Mouse (Mus musculus): ENCODE results near the gene Rasgrf2.
A peak's percentile ranks its signal among the peaks of the same experiment; 100 is the strongest.

The Rasgrf2 gene

DNA sequence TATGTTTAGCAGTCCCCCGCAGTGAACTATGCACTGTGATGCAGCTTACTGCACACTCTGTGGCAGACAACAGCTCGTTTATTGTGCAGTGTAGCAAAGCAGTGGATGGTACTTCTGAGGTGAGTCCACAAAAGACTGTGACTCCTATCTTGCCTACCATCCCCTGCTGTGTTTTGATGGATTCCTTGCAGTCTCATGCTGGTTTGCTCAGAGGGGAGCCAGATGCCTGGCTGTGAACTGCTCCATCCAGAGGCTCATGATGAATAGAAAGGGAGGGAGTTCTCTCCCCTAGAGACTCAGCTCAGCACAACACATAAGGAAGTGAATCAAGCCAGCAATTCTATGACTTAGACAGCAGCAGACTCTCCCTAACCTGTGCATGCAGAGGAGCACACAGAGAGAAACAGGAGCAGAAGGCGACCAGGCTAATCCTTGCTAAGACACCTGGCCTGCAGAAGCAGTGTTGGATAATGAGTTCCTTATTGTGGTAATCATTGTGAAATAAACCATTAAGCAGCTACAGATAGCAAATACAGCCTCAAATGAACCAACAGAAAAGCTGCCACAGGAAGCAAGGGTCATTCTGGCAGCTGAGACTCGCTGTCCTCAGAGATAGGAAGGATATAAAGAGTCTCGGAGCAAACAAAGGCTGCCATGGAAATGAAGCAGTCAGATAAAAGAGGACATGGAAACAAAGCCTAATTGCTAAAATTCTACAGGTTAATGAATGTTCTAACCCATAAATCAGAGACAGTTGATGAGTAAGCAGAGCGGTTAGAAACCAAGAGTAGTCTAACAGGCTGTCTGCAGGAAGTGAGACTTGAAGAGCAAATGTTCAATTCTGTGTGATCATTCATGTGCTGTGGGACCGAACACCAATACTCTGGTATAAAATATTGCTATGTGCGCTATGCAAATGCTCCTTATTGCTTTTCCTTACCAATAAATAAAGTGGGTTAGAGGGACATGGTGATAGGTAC is 89.6 kb downstream of the Rasgrf2 start:
- DNase-seq (ENCODE audit: low read depth, low spot score): no peak

GRCm38 (mm10) chr13:92030364-92031057 is 100.9 kb downstream of the Rasgrf2 start:
- DNase-seq (ENCODE audit: low read depth, low spot score): no peak

DNA sequence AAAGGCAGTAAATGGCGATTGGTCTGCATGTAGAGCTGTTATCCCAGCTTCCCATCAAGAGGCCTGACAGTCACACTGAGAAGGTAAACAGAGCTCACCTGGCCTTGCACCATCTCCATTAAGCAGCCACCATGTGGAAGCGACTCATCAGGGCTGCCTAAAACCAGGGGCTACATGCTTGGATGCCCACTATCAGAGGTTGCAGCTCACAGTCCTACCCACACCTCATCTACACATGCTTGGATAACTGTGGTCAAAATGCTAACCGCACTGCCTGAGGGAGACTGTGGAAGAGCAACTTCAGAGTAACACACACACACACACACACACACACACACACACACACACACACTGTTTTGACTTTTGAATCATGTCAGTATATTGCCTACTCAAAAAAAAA is 101.8 kb downstream of the Rasgrf2 start:
- DNase-seq (ENCODE audit: low read depth, low spot score): no peak

DNA sequence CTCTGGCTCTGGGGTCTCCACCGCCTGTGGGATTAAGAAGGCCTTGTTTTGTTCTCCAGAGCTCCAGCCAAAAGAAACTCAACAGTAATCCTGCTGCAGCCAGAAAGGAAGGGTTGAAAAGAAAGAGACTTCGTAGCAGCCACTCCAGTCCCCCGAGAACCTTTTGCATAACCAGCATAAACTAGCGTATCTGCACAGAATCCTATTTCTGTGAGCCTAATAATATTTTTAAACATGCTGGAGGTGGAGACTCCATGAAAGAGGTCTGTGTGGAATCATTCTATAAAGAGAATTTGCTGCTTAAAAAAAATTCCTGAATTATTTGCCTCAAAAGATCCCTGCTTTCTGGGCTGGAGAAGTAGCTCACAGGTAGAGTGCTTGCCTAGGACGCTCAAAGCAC is 103.5 kb downstream of the Rasgrf2 start:
- DNase-seq (ENCODE audit: low read depth, low spot score): no peak

GRCm38 (mm10) chr13:92026651-92027050 is 104.8 kb downstream of the Rasgrf2 start:
- no peak for DNase-seq (ENCODE audit: low read depth, low spot score)

GRCm38 (mm10) chr13:92025124-92025523 is 106.3 kb downstream of the Rasgrf2 start:
- no peak for DNase-seq (ENCODE audit: low read depth, low spot score)

DNA sequence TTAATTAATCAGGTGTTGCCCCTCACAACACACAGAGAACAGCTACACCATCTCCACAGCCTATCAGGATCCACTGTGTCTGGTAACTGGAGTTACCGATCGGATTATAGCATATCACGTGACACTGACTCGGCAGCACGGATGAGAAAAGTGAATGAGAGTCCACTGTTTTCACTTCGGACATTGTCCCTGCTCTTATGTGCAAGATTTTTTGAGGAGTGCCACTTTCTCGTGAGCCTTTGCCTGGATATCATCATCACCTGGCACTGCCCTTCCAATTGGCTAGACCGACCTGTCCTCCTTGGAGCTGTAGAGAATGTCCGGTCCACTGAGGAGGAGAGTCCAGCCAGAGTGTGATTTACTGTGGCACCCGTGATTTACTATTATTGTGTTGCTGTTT is 109.3 kb downstream of the Rasgrf2 start:
- DNase-seq (ENCODE audit: low read depth, low spot score): no peak

DNA sequence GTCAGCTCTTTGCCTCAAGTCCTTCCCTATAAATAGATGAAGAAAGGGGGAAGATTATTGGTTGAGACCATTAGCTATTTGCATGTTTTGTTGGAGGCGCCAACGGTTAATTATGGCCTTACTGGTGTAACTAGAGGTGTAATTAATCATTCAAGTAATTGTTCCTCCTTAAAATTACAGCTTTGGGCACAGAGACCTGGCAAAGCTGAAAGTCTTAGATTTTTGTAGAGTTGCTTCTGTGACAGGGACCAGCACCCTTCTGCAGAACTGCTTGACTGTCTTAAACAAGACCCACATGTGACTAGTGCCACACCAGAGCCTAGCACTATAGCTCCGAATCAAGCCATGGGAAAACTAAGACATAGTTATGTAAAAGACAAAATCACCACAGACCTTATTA is 134.5 kb downstream of the Rasgrf2 start:
- no peak for DNase-seq (ENCODE audit: low read depth, low spot score)

- no peak for DNase-seq (ENCODE audit: low read depth, low spot score)
These were observed 140.0 kb downstream of the Rasgrf2 start for GRCm38 (mm10) chr13:91991412-91991811.

DNA sequence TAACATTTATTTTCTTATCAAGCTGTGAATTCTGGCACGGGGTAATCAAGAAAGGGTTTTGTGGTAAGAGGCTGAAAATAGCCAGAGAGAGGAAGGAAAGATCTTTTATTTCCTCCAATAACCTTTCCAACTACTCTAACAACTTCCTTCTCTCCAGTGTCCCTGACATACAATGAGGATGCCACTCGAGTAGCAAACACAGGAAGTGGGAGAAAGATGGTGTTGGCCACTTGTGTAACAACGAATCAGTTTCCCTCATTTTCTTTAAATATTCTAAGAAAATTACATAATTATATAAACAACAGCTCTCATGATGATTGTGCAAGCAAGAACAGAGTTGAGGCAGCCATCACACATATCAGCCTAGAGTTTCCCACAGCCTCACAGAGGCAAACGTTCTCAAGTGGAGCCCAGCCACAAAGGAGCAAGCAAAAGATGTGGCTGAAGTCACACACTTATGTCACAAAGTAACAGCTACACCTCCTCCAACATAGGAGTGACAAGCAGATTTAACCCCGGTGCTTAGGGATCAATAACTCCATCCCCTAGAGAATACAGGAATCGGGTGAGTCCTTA is 140.7 kb downstream of the Rasgrf2 start:
- no peak for DNase-seq (ENCODE audit: low read depth, low spot score)

DNA sequence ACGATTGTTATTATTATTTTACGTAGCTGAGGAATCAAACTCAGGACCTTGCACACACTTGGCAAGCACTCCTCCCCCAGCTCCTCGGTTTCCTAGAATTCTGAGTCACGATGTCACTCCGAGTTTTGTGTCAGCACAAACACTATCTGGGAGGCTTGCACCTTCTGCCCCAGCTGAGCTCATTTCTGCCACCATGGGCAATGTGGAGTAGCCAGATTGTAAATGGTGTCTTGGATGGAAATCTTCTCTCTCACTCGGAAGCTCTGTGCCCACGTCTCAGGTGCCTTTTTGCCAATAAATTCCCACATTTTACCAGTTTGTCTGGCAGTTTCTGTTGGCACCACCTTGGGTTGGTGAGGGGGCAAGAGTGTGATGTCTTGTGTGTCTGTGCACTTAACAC is 143.1 kb downstream of the Rasgrf2 start:
- no peak for DNase-seq (ENCODE audit: low read depth, low spot score)

DNA sequence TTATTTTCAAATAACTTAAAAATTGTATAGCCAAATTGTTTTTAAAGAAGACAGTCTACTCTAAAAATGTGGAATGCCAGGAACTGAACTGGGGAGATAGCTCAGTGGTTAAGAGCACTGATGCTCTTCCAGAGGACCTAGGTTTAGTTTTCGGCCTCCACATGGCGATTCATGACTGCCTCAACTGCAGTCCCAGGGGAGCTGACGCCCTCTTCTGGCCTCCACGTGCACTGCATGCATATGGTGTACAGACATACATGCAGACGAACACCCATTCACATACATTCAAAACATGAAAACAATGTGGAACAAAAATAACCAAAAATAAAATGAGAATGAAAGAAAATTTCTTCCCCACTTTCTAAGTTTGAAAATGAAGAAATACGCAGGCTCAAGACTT is 144.5 kb downstream of the Rasgrf2 start:
- DNase-seq (ENCODE audit: low read depth, low spot score): no peak

DNA sequence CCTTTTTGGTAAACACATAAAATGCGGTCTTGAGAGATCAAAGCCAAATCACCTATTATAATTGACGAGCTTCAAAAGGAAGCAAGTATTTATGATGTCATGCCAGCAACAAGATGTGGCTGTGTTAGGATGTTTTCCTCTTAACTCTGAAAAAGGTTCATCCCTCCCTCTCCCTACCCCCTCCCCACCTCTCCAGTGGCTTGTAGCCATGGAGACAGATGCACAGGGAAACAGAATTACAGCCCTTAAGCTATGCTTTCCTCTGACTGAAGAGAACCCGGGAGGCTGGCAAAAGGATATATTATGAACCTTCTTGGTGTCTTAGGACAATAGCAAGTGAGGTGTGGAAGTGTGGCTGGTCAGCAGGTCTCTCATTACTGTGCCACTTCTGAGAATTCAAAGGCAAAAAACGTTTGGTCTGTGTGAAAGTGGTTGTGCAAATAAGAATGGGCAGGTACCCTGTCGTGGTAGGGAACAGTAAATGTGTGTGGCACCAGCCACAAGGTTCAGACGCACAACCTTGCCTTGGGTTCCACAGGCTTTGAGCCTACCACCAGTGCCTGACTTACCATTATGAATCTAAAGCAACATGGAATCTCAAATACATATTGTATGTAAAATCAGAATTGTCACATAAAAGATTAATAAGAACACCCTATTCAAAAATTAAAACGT is 145.4 kb downstream of the Rasgrf2 start:
- DNase-seq (ENCODE audit: low read depth, low spot score): peak; percentile 14

- no peak for DNase-seq (ENCODE audit: low read depth, low spot score)
These were observed 146.4 kb downstream of the Rasgrf2 start for GRCm38 (mm10) chr13:91985019-91985418.

DNA sequence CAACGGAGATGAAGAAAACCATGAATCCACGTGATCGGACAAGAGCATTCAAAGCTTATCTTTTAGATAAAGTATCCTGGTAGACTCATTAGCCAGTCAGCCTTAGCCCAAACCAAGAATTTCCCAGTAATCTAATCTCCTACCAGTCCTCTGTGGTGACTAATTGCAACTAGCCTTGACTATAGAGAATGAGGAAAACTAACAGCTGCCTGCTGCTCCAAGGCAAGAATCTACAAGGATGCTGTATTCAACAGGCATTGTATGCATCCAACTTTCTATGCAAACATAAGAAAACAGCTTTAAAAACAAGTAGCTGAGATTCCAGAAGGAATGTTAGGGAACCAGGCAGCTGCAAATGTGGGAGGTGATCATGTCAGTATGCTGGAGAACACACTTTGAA is 149.4 kb downstream of the Rasgrf2 start:
- DNase-seq (ENCODE audit: low read depth, low spot score): no peak

DNA sequence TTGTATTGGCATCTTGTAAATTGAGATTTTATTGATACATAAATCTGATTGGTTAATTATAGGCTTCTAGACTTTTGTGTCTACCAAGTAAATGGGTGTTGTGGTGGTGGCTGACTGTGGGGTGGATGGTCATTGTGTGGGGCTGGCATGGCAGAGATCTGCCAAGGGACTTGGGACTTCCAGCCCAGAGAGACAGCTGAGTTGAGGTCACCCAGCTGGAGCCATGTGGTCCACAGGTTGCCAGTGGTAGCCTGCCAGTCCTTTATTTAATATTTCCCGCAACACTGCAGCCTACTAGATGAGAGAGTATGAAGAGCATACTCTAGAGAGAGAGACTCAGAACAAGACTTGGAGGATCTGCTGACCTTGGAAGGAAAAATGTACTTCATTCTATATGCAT is 150.0 kb downstream of the Rasgrf2 start:
- no peak for DNase-seq (ENCODE audit: low read depth, low spot score)

- no peak for DNase-seq (ENCODE audit: low read depth, low spot score)
These were observed 154.5 kb downstream of the Rasgrf2 start for GRCm38 (mm10) chr13:91976971-91977370.

- no peak for DNase-seq (ENCODE audit: low read depth, low spot score)
These were observed 154.9 kb downstream of the Rasgrf2 start for GRCm38 (mm10) chr13:91976541-91976940.

DNA sequence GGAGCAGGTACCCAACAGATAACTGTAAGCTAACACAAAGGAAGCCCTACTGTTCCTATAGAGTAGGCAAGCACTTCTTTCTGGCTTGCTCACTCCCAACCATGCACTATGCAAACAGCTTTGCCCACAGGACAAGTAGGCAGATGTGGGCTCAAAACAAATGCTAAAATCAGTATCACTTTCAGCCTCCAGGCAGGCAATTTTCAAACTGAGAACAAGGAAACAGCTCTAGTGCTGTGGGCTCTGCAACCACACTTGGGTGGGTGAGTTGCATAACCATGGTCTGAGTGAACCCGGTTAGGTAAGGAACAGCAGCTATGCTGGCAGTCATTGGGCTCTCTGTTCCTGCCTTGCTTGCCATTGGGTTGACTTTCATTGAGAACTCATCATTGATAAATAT is 157.3 kb downstream of the Rasgrf2 start:
- no peak for DNase-seq (ENCODE audit: low read depth, low spot score)

GRCm38 (mm10) chr13:91971246-91971645 is 160.2 kb downstream of the Rasgrf2 start:
- no peak for DNase-seq (ENCODE audit: low read depth, low spot score)

DNA sequence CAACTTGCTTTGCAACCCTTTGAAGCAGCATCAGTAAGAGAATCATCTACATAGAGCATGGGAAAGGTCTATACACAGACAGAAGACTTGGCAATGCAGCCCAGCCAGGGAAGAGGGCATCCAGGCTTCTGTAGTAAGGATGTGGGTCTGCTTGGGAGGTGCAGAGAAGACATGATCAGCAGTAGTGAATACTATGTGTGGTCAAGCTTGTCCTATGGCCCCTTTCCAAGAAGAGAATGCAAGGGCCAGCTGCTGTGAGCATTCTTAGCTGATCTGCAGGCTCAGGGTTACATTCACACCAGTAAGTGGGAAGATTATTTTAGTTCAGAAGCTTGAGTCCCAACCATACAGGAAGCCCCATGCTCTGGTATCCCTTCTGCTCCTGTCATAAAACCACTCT is 175.0 kb downstream of the Rasgrf2 start:
- DNase-seq (ENCODE audit: low read depth, low spot score): no peak

DNA sequence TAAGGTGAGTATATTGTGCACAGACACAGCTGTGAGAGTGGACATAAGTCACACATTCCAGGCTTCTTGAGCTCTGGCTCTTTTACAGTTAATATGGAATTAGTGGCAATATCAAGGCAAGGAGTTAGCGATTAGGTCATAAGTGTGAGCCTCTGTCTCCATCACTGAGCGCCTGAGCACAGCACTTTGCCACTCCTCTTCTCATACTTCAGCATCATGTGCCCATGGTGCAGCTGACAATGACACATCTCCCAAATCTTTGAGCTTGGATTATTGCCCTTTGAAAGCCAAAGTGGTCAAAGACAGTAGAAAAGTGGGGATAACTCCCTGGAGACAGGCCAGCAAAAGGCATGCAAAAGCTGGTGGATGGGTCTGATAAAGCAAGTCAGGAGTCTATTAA is 175.8 kb downstream of the Rasgrf2 start:
- no peak for DNase-seq (ENCODE audit: low read depth, low spot score)

Measured in forelimb bud, embryonic 11.5 days (tissue).